Comparison of ENCODE assay signal across 8 mouse cellular contexts in genomic region chr6:18514480-18515352, GRCm38 (mm10). TPM values are rescaled to one million over a fixed set of nuclear protein-coding genes. Genes with fewer than 3 reads are reported as not detected.
DNase-seq lines count a peak whose midpoint lies in the region; ATAC-seq and TF ChIP-seq lines count a peak whose summit lies in the region.

Gene Cttnbp2, minus strand, starts transcription at chr6:18514843.

- H3K9ac ChIP-seq in hindbrain, embryonic 14.5 days = peak within 1 kb of the TSS; percentile 93

- peak within 1 kb of the TSS; percentile 62 for H3K27ac ChIP-seq in gastrocnemius, adult 2 months
- peak within 1 kb of the TSS; percentile 89 for H3K27ac ChIP-seq in hindbrain, embryonic 14.5 days

- TF ChIP-seq CTCF in gastrocnemius, adult 2 months (IDR thresholded peaks at IDR 0.05) = no peak

- intact Hi-C loops in gastrocnemius, adult 2 months (cut with DNase I) = no loop called here

- peak within 1 kb of the TSS; percentile 88 for H3K4me3 ChIP-seq in gastrocnemius, adult 2 months
- peak within 1 kb of the TSS; percentile 89 for H3K4me3 ChIP-seq in hindbrain, embryonic 14.5 days (replicated peaks; ENCODE audit: low read length)

- DNase-seq in adrenal gland, adult 8-10 months = peak; percentile 61
- DNase-seq in cerebellum, postnatal 4 days (ENCODE audit: low spot score in 2 of 2) = peak; percentile 58 to 78
- peak; percentile 65 for DNase-seq in gastrocnemius, adult 2 months
- DNase-seq in hindbrain, embryonic 14.5 days (ENCODE audit: low spot score) = peak; percentile 80
- peak; percentile 72 to 83 for DNase-seq in left cerebral cortex, adult 18-20 months (ENCODE audit: low spot score in 2 of 2)
- DNase-seq in lung, postnatal 25 days (ENCODE audit: low spot score) = peak; percentile 47
- DNase-seq in right cerebral cortex, postnatal 14 days = peak; percentile 81
- no peak for DNase-seq in natural killer cell, adult 2 months (ENCODE audit: low spot score in 2 of 2)

- under 1% methylated on average over 57 of the region's 70 CpGs for WGBS in hindbrain, embryonic 14.5 days

- H3K4me1 ChIP-seq in hindbrain, embryonic 14.5 days (replicated peaks; ENCODE audit: control insufficient read depth, insufficient read depth, low read length) = peaks cover 14% of the 10 kb centered on the region; the same call in 1 of the 2 replicates

- H3K9me3 ChIP-seq in hindbrain, embryonic 14.5 days (ENCODE audit: control insufficient read depth, low read length) = peaks cover 6% of the 10 kb centered on the region; the same call in 1 of the 2 replicates

- peak; percentile 95 for ATAC-seq in hindbrain, embryonic 14.5 days (ENCODE audit: low FRiP score)

- H3K27me3 ChIP-seq in hindbrain, embryonic 14.5 days (ENCODE audit: control insufficient read depth, insufficient read depth, low read length) = no peaks in the 10 kb centered on the region

- peak within 1 kb of the TSS; percentile 68 for H3K4me2 ChIP-seq in hindbrain, embryonic 14.5 days (replicated peaks)

- H3K36me3 ChIP-seq in hindbrain, embryonic 14.5 days (replicated peaks; ENCODE audit: control insufficient read depth, insufficient read depth) = no peaks in the 10 kb centered on the region

RNA-seq across cellular contexts. Expression of gene Cttnbp2, which starts in this region (rescaled TPM):
- total RNA-seq in adrenal gland, adult 8-10 months (2022) = 100 to 1,000 TPM in 2 of 4 experiments, 10 to 100 TPM in 2; 87.0 to 196 (median 107) TPM
- under 1 TPM; 0.54 to 0.86 TPM for total RNA-seq in gastrocnemius, adult 2 months (2021)
- polyA plus RNA-seq in hindbrain, embryonic 14.5 days (2014; fragmentation: Nextera tagmentation; extraction: Ambion mirVana) = 47.4 and 48.7 TPM in 2 replicates
- 100 to 1,000 TPM; 147 to 151 TPM for total RNA-seq in left cerebral cortex, adult 18-20 months (2021)

Comparison
In these comparisons a context has a peak if more than half of its experiments do, and no peak if none do; other contexts are left out.
1. RNA of gene Cttnbp2 (total RNA-seq): 147 to 151 TPM in left cerebral cortex, adult 18-20 months and 87.0 to 196 TPM in adrenal gland, adult 8-10 months; 0.54 to 0.86 TPM in gastrocnemius, adult 2 months; every median in the first group is over 10 times any median in the second.
2. Peak in DNase-seq, H3K4me3 ChIP-seq and H3K27ac ChIP-seq in gastrocnemius, adult 2 months; RNA of the gene not detected or under 1 TPM.
3. DNase-seq: peak in adrenal gland, adult 8-10 months (single experiment), cerebellum, postnatal 4 days (2 of 2), hindbrain, embryonic 14.5 days (single experiment), left cerebral cortex, adult 18-20 months (2 of 2), lung, postnatal 25 days (single experiment) and right cerebral cortex, postnatal 14 days (single experiment); none in natural killer cell, adult 2 months (0 of 2).